Mouse (Mus musculus): ENCODE results near the gene Muc15. TPM values are rescaled to one million over a fixed set of nuclear protein-coding genes. Genes with fewer than 3 reads are reported as not detected.

Muc15 gene
- total and polyA plus RNA-seq, 3 experiments, result not detected

GRCm38 (mm10) chr2:110740493-110740892, 19.4 kb downstream of the Muc15 start:
- H3K9me3 ChIP-seq (replicated peaks; ENCODE audit: insufficient read depth, low read length), result no peaks in the 10 kb centered on the region
- DNase-seq (ENCODE audit: low read depth, low spot score), result no peak

GRCm38 (mm10) chr2:110757556-110757955, 36.4 kb downstream of the Muc15 start:
- H3K27ac ChIP-seq (ENCODE audit: control insufficient read depth, low read depth, low read length), result no peak overlapping the region
- no peak overlapping the region for H3K4me3 ChIP-seq (ENCODE audit: control insufficient read depth in 1 of 2, insufficient read depth in 1 of 2, low read depth in 2 of 2, low read length in 2 of 2)
- no peaks in the 10 kb centered on the region for H3K27me3 ChIP-seq (ENCODE audit: control insufficient read depth in 1 of 2, insufficient read depth in 2 of 2, low read length in 2 of 2)
- DNase-seq (ENCODE audit: low read depth, low spot score), result no peak
- no peaks in the 10 kb centered on the region for H3K4me1 ChIP-seq (ENCODE audit: control insufficient read depth in 1 of 2, insufficient read depth in 2 of 2, low read length in 2 of 2)
- no peaks in the 10 kb centered on the region for H3K36me3 ChIP-seq (ENCODE audit: control insufficient read depth in 1 of 2, insufficient read depth in 2 of 2, low read length in 2 of 2)
- no peak overlapping the region for H3K9ac ChIP-seq (ENCODE audit: control insufficient read depth, low read depth, low read length, poor library complexity, severe bottlenecking)
- TF ChIP-seq NELFE (IDR thresholded peaks at IDR 0.05; ENCODE audit: low read depth, low read length) (no peak), USF2 (IDR thresholded peaks at IDR 0.05; ENCODE audit: borderline replicate concordance in 1 of 2, insufficient read depth in 1 of 2, low read depth in 1 of 2, low read length in 2 of 2) (no peak), MAZ (IDR thresholded peaks at IDR 0.05; ENCODE audit: low read depth, low read length) (no peak), ETS1 (IDR thresholded peaks at IDR 0.05; ENCODE audit: low read depth, low read length) (no peak), MAX (IDR thresholded peaks at IDR 0.05; ENCODE audit: low read length) (no peak), CHD2 (IDR thresholded peaks at IDR 0.05; ENCODE audit: low read length) (no peak), NRF1 (IDR thresholded peaks at IDR 0.05; ENCODE audit: insufficient read depth, low read depth, low read length, poor library complexity, severe bottlenecking) (no peak), CTCF (IDR thresholded peaks at IDR 0.05 in 2 of 3, conservative IDR thresholded peaks at IDR 0.05 in 1 of 3; ENCODE audit: control insufficient read depth in 1 of 3, insufficient read depth in 1 of 3, low read depth in 2 of 3, low read length in 3 of 3, poor library complexity in 1 of 3, severe bottlenecking in 1 of 3) (no peak), MAFK (IDR thresholded peaks at IDR 0.05; ENCODE audit: borderline replicate concordance, low read depth, low read length) (no peak), POLR2AphosphoS2 (IDR thresholded peaks at IDR 0.05; ENCODE audit: low read length) (no peak), SMC3 (IDR thresholded peaks at IDR 0.05; ENCODE audit: low read depth, low read length) (no peak), USF1 (IDR thresholded peaks at IDR 0.05; ENCODE audit: low read depth, low read length) (no peak)
- H3K9me3 ChIP-seq (replicated peaks; ENCODE audit: insufficient read depth, low read length), result no peaks in the 10 kb centered on the region
- no peaks in the 10 kb centered on the region for H3K79me2 ChIP-seq (ENCODE audit: control insufficient read depth, insufficient read depth, low read length, poor library complexity)

More at GRCm38 (mm10) chr2:110740493-110740892, 19.4 kb downstream of the Muc15 start:
- no peak overlapping the region for H3K27ac ChIP-seq (ENCODE audit: control insufficient read depth, low read depth, low read length)
- TF ChIP-seq MEF2A (IDR thresholded peaks at IDR 0.05; ENCODE audit: extremely low read depth, insufficient replicate concordance, low read depth, low read length, poor library complexity, severe bottlenecking) (no peak), TCF12 (IDR thresholded peaks at IDR 0.05; ENCODE audit: low read depth, low read length) (no peak), TAL1 (IDR thresholded peaks at IDR 0.05; ENCODE audit: low read length) (no peak)
- H3K9ac ChIP-seq (ENCODE audit: control insufficient read depth, low read depth, low read length, poor library complexity, severe bottlenecking), result no peak overlapping the region
- H3K36me3 ChIP-seq (ENCODE audit: control insufficient read depth in 1 of 2, insufficient read depth in 2 of 2, low read length in 2 of 2), result no peaks in the 10 kb centered on the region
- H3K27me3 ChIP-seq (ENCODE audit: control insufficient read depth in 1 of 2, insufficient read depth in 2 of 2, low read length in 2 of 2), result no peaks in the 10 kb centered on the region
- no peak overlapping the region for H3K4me3 ChIP-seq (ENCODE audit: control insufficient read depth in 1 of 2, insufficient read depth in 1 of 2, low read depth in 2 of 2, low read length in 2 of 2)
- no peaks in the 10 kb centered on the region for H3K4me1 ChIP-seq (ENCODE audit: control insufficient read depth in 1 of 2, insufficient read depth in 2 of 2, low read length in 2 of 2)
- H3K79me2 ChIP-seq (ENCODE audit: control insufficient read depth, insufficient read depth, low read length, poor library complexity), result no peaks in the 10 kb centered on the region

- H3K9ac ChIP-seq (ENCODE audit: control insufficient read depth, low read depth, low read length, poor library complexity, severe bottlenecking), result no peak overlapping the region
- H3K79me2 ChIP-seq (ENCODE audit: control insufficient read depth, insufficient read depth, low read length, poor library complexity), result no peaks in the 10 kb centered on the region
- no peak overlapping the region for H3K4me3 ChIP-seq (ENCODE audit: control insufficient read depth in 1 of 2, insufficient read depth in 1 of 2, low read depth in 2 of 2, low read length in 2 of 2)
- TF ChIP-seq SMC3 (IDR thresholded peaks at IDR 0.05; ENCODE audit: low read depth, low read length) (no peak), TAL1 (IDR thresholded peaks at IDR 0.05; ENCODE audit: low read length) (no peak), ETS1 (IDR thresholded peaks at IDR 0.05; ENCODE audit: low read depth, low read length) (no peak), POLR2AphosphoS5 (IDR thresholded peaks at IDR 0.05; ENCODE audit: borderline replicate concordance, low read depth, low read length) (no peak), E2F4 (IDR thresholded peaks at IDR 0.05; ENCODE audit: borderline replicate concordance, low read depth, low read length) (no peak), TBP (IDR thresholded peaks at IDR 0.05; ENCODE audit: low read depth, low read length) (no peak), ELF1 (IDR thresholded peaks at IDR 0.05; ENCODE audit: low read depth, low read length) (no peak), USF1 (IDR thresholded peaks at IDR 0.05; ENCODE audit: low read depth, low read length) (no peak), GATA1 (IDR thresholded peaks at IDR 0.05; ENCODE audit: low read depth, low read length) (no peak), EP300 (IDR thresholded peaks at IDR 0.05; ENCODE audit: low read depth in 1 of 2, low read length in 2 of 2) (no peak), HCFC1 (IDR thresholded peaks at IDR 0.05; ENCODE audit: low read depth, low read length) (no peak), KAT2A (conservative IDR thresholded peaks at IDR 0.05; ENCODE audit: low read depth, low read length) (no peak), BHLHE40 (IDR thresholded peaks at IDR 0.05; ENCODE audit: borderline replicate concordance, low read depth, low read length) (no peak), MAFK (IDR thresholded peaks at IDR 0.05; ENCODE audit: borderline replicate concordance, low read depth, low read length) (no peak), MAZ (IDR thresholded peaks at IDR 0.05; ENCODE audit: low read depth, low read length) (no peak)
- no peak overlapping the region for H3K27ac ChIP-seq (ENCODE audit: control insufficient read depth, low read depth, low read length)
- no peaks in the 10 kb centered on the region for H3K27me3 ChIP-seq (ENCODE audit: control insufficient read depth in 1 of 2, insufficient read depth in 2 of 2, low read length in 2 of 2)
- H3K4me1 ChIP-seq (ENCODE audit: control insufficient read depth in 1 of 2, insufficient read depth in 2 of 2, low read length in 2 of 2), result no peaks in the 10 kb centered on the region
- no peaks in the 10 kb centered on the region for H3K9me3 ChIP-seq (replicated peaks; ENCODE audit: insufficient read depth, low read length)
- no peaks in the 10 kb centered on the region for H3K36me3 ChIP-seq (ENCODE audit: control insufficient read depth in 1 of 2, insufficient read depth in 2 of 2, low read length in 2 of 2)
- no peak for DNase-seq (ENCODE audit: low read depth, low spot score)
These were observed 38.3 kb downstream of the Muc15 start for GRCm38 (mm10) chr2:110759434-110759833.
